Mouse (Mus musculus): ENCODE data around the gene Mgat4e.

Mgat4e gene

GRCm38 (mm10) chr1:134513312-134513860, 36.1 kb downstream of the Mgat4e start:
- peak; percentile 33 for DNase-seq

- no peak for DNase-seq
Measured at GRCm38 (mm10) chr1:134512584-134512983, 36.9 kb downstream of the Mgat4e start.

GRCm38 (mm10) chr1:134512183-134512582, 37.3 kb downstream of the Mgat4e start:
- no peak for DNase-seq

- peak; percentile 63 for DNase-seq
Measured at GRCm38 (mm10) chr1:134510018-134510417, 39.5 kb downstream of the Mgat4e start.

GRCm38 (mm10) chr1:134506201-134506600, 43.3 kb downstream of the Mgat4e start:
- DNase-seq, result no peak

- no peak for DNase-seq
Measured at GRCm38 (mm10) chr1:134500916-134501315, 48.6 kb downstream of the Mgat4e start.

- no peak for DNase-seq
Measured at GRCm38 (mm10) chr1:134495991-134496390, 53.5 kb downstream of the Mgat4e start.

- no peak for DNase-seq
Measured at GRCm38 (mm10) chr1:134495216-134495539, 54.3 kb downstream of the Mgat4e start.

GRCm38 (mm10) chr1:134494428-134495215, 54.9 kb downstream of the Mgat4e start, which contains the start of gene Rabif:
Rabif (plus strand) TSS chr1:134494648.
- peak; percentile 99 for DNase-seq

GRCm38 (mm10) chr1:134493956-134494355, 55.5 kb downstream of the Mgat4e start:
- DNase-seq, result no peak

- no peak for DNase-seq
Measured at GRCm38 (mm10) chr1:134493496-134493895, 56.0 kb downstream of the Mgat4e start.

GRCm38 (mm10) chr1:134492276-134492675, 57.2 kb downstream of the Mgat4e start:
- no peak for DNase-seq
